Mouse (Mus musculus) limb, embryonic 13.5 days (tissue): ENCODE measurements around the gene Olfr844. TPM values are rescaled to one million over a fixed set of nuclear protein-coding genes. Genes with fewer than 3 reads are reported as not detected.

Experiments used
- ATAC-seq: fragments of 200-750 bp; cut with Nextera tagmentation; 2 replicates; pipeline ENCODE4 v1.8.0; 2017; ENCODE audit warnings: low read depth, moderate number of reproducible peaks, moderate TSS enrichment; ENCODE audit not compliant: low FRiP score
- H3K27ac ChIP-seq: fragments of 300-500 bp; sonication (generic); 2 replicates; pipeline ENCODE4 v1.5.1; 2015; ENCODE audit warnings: inconsistent platforms, mild to moderate bottlenecking, moderate library complexity
- H3K27me3 ChIP-seq: fragments of 300-500 bp; sonication (generic); 2 replicates; pipeline ENCODE4 v1.6.1; 2015; ENCODE audit warnings: mild to moderate bottlenecking, inconsistent platforms
- H3K36me3 ChIP-seq: fragments of 300-500 bp; sonication (generic); 2 replicates; pipeline ENCODE4 v1.6.1; 2015; ENCODE audit warnings: inconsistent platforms, mild to moderate bottlenecking, moderate library complexity
- H3K4me1 ChIP-seq: fragments of 300-500 bp; sonication (generic); 2 replicates; pipeline ENCODE4 v1.6.1; 2015; ENCODE audit warnings: inconsistent platforms
- H3K4me2 ChIP-seq: fragments of 300-500 bp; sonication (generic); replicated peaks from 2 replicates; pipeline ENCODE4 v1.6.1; 2015; ENCODE audit warnings: inconsistent platforms, mild to moderate bottlenecking, moderate library complexity
- H3K4me3 ChIP-seq: fragments of 300-500 bp; sonication (generic); 2 replicates; pipeline ENCODE4 v1.5.1; 2015; ENCODE audit warnings: moderate library complexity, mild to moderate bottlenecking, inconsistent platforms
- H3K9ac ChIP-seq: fragments of 300-500 bp; sonication (generic); 2 replicates; pipeline ENCODE4 v1.6.1; 2015; ENCODE audit warnings: mild to moderate bottlenecking, inconsistent platforms
- H3K9me3 ChIP-seq: fragments of 300-500 bp; sonication (generic); 2 replicates; pipeline ENCODE4 v1.6.1; 2016; ENCODE audit warnings: inconsistent platforms
- WGBS: fragments of 180-500 bp; shearing (Covaris S2); methylation state at CpG from one replicate; pipeline ENCODE4 v1.1.7; 2015; 5-methylcytosine and 5-hydroxymethylcytosine counted together
- polyA plus RNA-seq: library from polyadenylated mRNA; unstranded; fragments of >200 nt; fragmentation: Nextera tagmentation; extraction: Ambion mirVana; gene quantifications from 2 replicates; pipeline ENCODE4 v1.2.1, GENCODE M21; 2015

Gene Olfr844
- not detected in 2 replicates for polyA plus RNA-seq

DNA sequence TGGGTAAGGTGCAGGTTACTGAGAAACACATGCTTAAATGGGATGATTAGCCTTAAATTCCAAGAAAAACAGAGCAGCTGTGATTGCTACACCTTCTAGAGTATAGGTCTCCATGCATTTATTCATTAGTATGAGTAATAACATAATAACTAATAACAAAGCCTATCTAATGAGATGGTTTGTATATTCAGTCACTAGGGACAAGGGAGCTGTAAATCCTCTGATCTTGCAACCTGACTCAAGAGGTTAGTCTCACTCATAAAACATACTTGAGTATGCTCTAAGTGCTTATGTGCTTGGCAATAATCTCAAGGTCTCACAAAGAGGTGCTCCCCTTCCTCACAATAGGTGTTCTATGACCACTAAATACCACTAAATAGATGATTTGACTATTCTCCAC lies at the start of gene Olfr844:
TSS of gene Olfr844 (plus strand) at position 301 of the 400 bp plus-strand sequence.
- H3K27ac ChIP-seq, result no peak within 1 kb of the TSS
- ATAC-seq, result no peak
- no peaks in the 10 kb centered on the region for H3K36me3 ChIP-seq
- no peak within 1 kb of the TSS for H3K9ac ChIP-seq
- H3K4me2 ChIP-seq, result no peak within 1 kb of the TSS
- H3K27me3 ChIP-seq, result no peaks in the 10 kb centered on the region
- H3K4me1 ChIP-seq, result no peaks in the 10 kb centered on the region
- H3K9me3 ChIP-seq, result peaks cover 15% of the 10 kb centered on the region; the same call in 1 of the 2 replicates
- H3K4me3 ChIP-seq, result no peak within 1 kb of the TSS

DNA sequence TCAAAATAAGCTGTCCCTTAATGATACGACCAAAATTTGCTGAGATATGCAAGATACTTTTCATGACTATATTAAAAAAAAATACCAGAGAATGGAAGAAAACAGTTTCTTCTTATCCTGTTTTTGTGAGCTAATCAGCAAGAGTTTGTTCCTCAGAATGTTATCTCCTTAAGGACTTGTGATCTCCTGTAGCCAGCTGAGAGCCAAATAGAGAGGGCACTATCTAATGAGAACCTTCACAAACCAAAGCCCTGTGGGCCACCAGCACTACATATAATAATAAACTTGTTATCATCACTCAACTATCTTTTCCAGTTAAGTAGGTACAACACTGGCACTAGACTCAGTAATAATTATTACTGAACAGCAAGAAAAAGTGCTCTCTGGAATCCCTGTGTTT lies 20.0 kb downstream of the Olfr844 start, which contains the start of gene Olfr845:
TSS of gene Olfr845 (plus strand) at position 301 of the 400 bp plus-strand sequence.
- no peaks in the 10 kb centered on the region for H3K4me1 ChIP-seq
- H3K4me3 ChIP-seq, result no peak within 1 kb of the TSS
- H3K9me3 ChIP-seq, result 0 out of 2 replicates have a peak, but pooled peaks cover 4% of the 10 kb centered on the region
- H3K27me3 ChIP-seq, result no peaks in the 10 kb centered on the region
- H3K27ac ChIP-seq, result no peak within 1 kb of the TSS
- no peak within 1 kb of the TSS for H3K9ac ChIP-seq
- WGBS, result 67% methylated on average over 1 of the region's 1 CpGs
- no peak for ATAC-seq
- H3K4me2 ChIP-seq, result no peak within 1 kb of the TSS
- no peaks in the 10 kb centered on the region for H3K36me3 ChIP-seq

- no peaks in the 10 kb centered on the region for H3K36me3 ChIP-seq
- no peaks in the 10 kb centered on the region for H3K4me1 ChIP-seq
- no peak within 1 kb of the TSS for H3K27ac ChIP-seq
- H3K4me2 ChIP-seq, result no peak within 1 kb of the TSS
- H3K9me3 ChIP-seq, result peaks cover 6% of the 10 kb centered on the region; the same call in 1 of the 2 replicates
- ATAC-seq, result no peak
- no peaks in the 10 kb centered on the region for H3K27me3 ChIP-seq
- 57% methylated on average over 1 of the region's 1 CpGs for WGBS
- no peak within 1 kb of the TSS for H3K9ac ChIP-seq
- H3K4me3 ChIP-seq, result no peak within 1 kb of the TSS
Observed at GRCm38 (mm10) chr9:19363905-19364304, 47.8 kb downstream of the Olfr844 start, which contains the start of gene Olfr846. TSS of gene Olfr846 (minus strand) at chr9:19364005.

Other genes with a start within 250 kb of the Olfr844 start
- not detected in 2 replicates for gene Olfr836, start 196.0 kb upstream of the Olfr844 start, polyA plus RNA-seq
- gene Olfr837, start 180.0 kb upstream of the Olfr844 start, polyA plus RNA-seq, result not detected in 2 replicates
- 0.01 TPM in 1 of 2 replicates, not detected in the other for gene Olfr839-ps1, start 139.0 kb upstream of the Olfr844 start, polyA plus RNA-seq
- gene Olfr843, start 64.4 kb upstream of the Olfr844 start, polyA plus RNA-seq, result not detected in 2 replicates
- not detected in 2 replicates for gene Olfr845, start 20.1 kb downstream of the Olfr844 start, polyA plus RNA-seq
- gene Olfr846, start 47.7 kb downstream of the Olfr844 start, polyA plus RNA-seq, result not detected in 2 replicates
- not detected in 2 replicates for gene Olfr847, start 62.3 kb downstream of the Olfr844 start, polyA plus RNA-seq
- not detected in 2 replicates for gene Olfr849, start 123.9 kb downstream of the Olfr844 start, polyA plus RNA-seq
- not detected in 2 replicates for gene Olfr850, start 161.9 kb downstream of the Olfr844 start, polyA plus RNA-seq
- not detected in 2 replicates for gene Olfr851, start 176.9 kb downstream of the Olfr844 start, polyA plus RNA-seq
- gene Olfr853, start 224.7 kb downstream of the Olfr844 start, polyA plus RNA-seq, result not detected in 2 replicates